Mouse (Mus musculus) adrenal gland, postnatal 14 days (tissue): ENCODE results near the gene Phf5a. TPM values are rescaled to one million over a fixed set of nuclear protein-coding genes. Genes with fewer than 3 reads are reported as not detected.
"Not testable (repeated sequence)": the region's sequence is repeated elsewhere in the genome, so short reads cannot be mapped to it uniquely, and the experiment has no call there.

Experiments used
- DNase-seq: peaks from one replicate; pipeline ENCODE4 v3.0.0; 2021; ENCODE audit warnings: mixed read lengths
- long read RNA-seq, 2 experiments: library from polyadenylated mRNA; stranded (forward); transcript quantifications; one replicate each; pipeline ENCODE4 v2.0.0; 2021
- total RNA-seq: library from RNA; stranded (reverse); gene quantifications from 2 replicates; pipeline ENCODE4 v1.2.3, GENCODE M21; 2021

Phf5a gene
- total RNA-seq: 63.4 and 65.5 TPM in 2 replicates
- long read RNA-seq, experiment 1, transcript Phf5a-201 (4 exons, 1,663 nt): major isoform, 63 of 67 reads
- long read RNA-seq, experiment 1, partial matches to known transcripts: 0 of 67 reads
- long read RNA-seq, experiment 1, other reads (novel, unspliced or antisense): 3 of 67 reads
- long read RNA-seq, experiment 2, transcript Phf5a-201 (4 exons, 1,663 nt): major isoform, 66 of 73 reads
- long read RNA-seq, experiment 2, partial matches to known transcripts: 1 of 73 reads
- long read RNA-seq, experiment 2, other reads (novel, unspliced or antisense): 5 of 73 reads

- peak; percentile 93 for DNase-seq
Measured at GRCm38 (mm10) chr15:81871604-81872261, at the start of gene Phf5a. Gene Phf5a, minus strand, starts transcription at chr15:81871911.

GRCm38 (mm10) chr15:81921255-81921654 is 49.5 kb upstream of the Phf5a start:
- DNase-seq: no peak

GRCm38 (mm10) chr15:81920546-81921217 is 49.0 kb upstream of the Phf5a start:
- no peak for DNase-seq

GRCm38 (mm10) chr15:81919062-81919461 is 47.4 kb upstream of the Phf5a start:
- DNase-seq: no peak

GRCm38 (mm10) chr15:81917621-81918463 is 46.1 kb upstream of the Phf5a start:
- peak; percentile 88 for DNase-seq

- no peak for DNase-seq
Measured at GRCm38 (mm10) chr15:81917201-81917600, 45.5 kb upstream of the Phf5a start.

- no peak for DNase-seq
Measured at GRCm38 (mm10) chr15:81915663-81916062, 44.0 kb upstream of the Phf5a start.

- no peak for DNase-seq
Measured at GRCm38 (mm10) chr15:81914668-81915067, 43.0 kb upstream of the Phf5a start.

GRCm38 (mm10) chr15:81912498-81912897 is 40.8 kb upstream of the Phf5a start:
- DNase-seq: peak; percentile 34

- not testable (repeated sequence) for DNase-seq
Measured at GRCm38 (mm10) chr15:81908767-81909166, 37.1 kb upstream of the Phf5a start.

- no peak for DNase-seq
Measured at GRCm38 (mm10) chr15:81907953-81908352, 36.2 kb upstream of the Phf5a start.

GRCm38 (mm10) chr15:81904939-81905338 is 33.2 kb upstream of the Phf5a start:
- DNase-seq: peak; percentile 88

- DNase-seq: no peak
Measured at GRCm38 (mm10) chr15:81898751-81899150, 27.0 kb upstream of the Phf5a start.

GRCm38 (mm10) chr15:81897607-81898285 is 26.0 kb upstream of the Phf5a start:
- DNase-seq: no peak

- DNase-seq: no peak
Measured at GRCm38 (mm10) chr15:81896407-81896806, 24.7 kb upstream of the Phf5a start.

- DNase-seq: no peak
Measured at GRCm38 (mm10) chr15:81894002-81894401, 22.3 kb upstream of the Phf5a start.

GRCm38 (mm10) chr15:81891822-81892580 is 20.3 kb upstream of the Phf5a start:
- DNase-seq: no peak

GRCm38 (mm10) chr15:81891140-81891802 is 19.6 kb upstream of the Phf5a start:
- DNase-seq: no peak

- no peak for DNase-seq
Measured at GRCm38 (mm10) chr15:81889175-81889574, 17.5 kb upstream of the Phf5a start.

- no peak for DNase-seq
Measured at GRCm38 (mm10) chr15:81886795-81887550, 15.3 kb upstream of the Phf5a start.
